Mouse (Mus musculus): ENCODE measurements around the gene Abhd14a. TPM values are rescaled to one million over a fixed set of nuclear protein-coding genes. Genes with fewer than 3 reads are reported as not detected.

Abhd14a gene
- total RNA-seq, 2 experiments from 2014 or later = 15.9 to 19.8 TPM

DNA sequence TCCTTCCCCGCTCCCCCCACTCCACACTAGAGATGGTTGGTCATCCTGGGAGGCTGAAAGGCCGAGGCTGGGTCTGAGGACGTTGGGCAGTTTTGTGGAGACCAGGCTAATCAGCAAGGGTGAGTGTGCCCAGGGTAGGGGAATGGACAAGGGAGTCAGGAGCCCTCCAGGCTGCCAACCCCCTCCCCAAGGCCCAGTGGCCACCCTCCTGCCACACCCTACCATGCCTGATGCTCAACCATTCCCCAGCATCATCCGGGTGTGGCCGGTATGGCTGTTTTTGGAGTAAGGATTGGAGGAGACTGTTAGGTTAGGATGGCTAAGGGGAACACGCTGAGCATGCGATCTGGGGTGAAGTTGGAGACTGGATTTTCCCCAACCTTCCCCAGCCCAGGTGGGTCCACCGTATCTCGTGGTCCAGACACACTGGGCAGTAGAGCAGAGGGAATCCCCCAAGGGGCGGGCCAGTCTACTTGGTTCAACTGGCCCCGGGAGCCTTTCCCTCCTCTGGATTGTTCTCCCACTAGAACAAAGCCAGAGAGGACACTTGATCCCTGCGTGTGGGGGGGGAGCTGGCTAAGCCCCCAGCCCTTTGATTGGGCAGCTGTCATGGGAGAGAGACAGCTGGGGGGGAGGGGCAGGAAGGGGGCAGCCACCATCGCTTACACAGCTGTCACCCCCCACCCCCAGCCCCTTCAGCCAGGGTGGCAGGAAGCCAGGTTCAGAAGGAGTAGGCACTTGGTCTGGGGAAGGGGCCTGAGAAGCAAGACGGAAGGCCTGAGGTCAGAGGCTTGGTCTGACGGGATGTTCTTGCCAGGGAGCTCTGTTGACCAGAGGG, 9.1 kb upstream of the Abhd14a start:
- no peak for DNase-seq
- H3K4me3 ChIP-seq = peak overlapping the region; percentile 79
- no peak for TF ChIP-seq CTCF (IDR thresholded peaks at IDR 0.05)
- peak overlapping the region; percentile 92 for H3K27ac ChIP-seq
- intact Hi-C loops (cut with DNase I) = no loop called here

DNA sequence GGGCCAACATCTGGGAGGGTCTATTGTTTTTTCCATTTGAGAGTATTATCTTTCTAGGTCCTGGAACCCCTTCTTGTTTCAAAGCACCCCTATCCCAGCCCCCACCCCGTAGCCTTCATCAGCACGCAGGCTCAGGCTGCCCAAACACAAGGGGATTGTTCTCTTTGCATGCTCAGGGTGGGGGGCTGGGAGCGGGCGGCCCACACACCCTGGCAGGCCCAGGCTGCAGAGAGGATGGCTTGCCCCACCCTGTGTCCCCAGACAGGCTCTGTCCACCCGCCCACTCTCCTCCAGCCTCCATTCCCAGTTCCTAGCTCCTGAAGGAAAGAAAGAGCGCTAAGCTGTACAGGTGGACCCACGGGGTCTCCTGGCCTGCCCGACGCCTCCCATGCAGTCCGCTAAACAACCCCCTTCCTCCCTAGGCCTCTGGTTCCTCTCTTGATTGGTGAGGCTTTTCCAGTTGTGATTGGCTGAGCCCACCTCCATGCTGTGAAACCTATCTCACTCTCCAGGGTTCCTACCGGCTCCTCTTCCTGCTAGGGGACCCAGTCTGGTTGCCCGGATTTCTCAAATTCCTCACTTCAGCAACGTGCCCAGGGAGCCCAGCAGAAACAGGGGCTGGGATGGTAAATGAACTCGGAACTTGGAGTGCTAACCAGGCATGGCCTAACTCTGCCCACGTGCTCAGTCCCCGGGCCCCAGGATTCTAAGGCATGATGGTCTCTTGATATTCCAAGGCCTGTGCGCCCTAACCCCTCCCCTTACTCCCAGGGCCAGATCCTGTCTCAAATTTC, 7.6 kb upstream of the Abhd14a start:
- intact Hi-C loops (cut with DNase I) = no loop called here
- H3K4me3 ChIP-seq = peak overlapping the region; percentile 79
- no peak for DNase-seq
- H3K27ac ChIP-seq = peak overlapping the region; percentile 92
- no peak for TF ChIP-seq CTCF (IDR thresholded peaks at IDR 0.05)

DNA sequence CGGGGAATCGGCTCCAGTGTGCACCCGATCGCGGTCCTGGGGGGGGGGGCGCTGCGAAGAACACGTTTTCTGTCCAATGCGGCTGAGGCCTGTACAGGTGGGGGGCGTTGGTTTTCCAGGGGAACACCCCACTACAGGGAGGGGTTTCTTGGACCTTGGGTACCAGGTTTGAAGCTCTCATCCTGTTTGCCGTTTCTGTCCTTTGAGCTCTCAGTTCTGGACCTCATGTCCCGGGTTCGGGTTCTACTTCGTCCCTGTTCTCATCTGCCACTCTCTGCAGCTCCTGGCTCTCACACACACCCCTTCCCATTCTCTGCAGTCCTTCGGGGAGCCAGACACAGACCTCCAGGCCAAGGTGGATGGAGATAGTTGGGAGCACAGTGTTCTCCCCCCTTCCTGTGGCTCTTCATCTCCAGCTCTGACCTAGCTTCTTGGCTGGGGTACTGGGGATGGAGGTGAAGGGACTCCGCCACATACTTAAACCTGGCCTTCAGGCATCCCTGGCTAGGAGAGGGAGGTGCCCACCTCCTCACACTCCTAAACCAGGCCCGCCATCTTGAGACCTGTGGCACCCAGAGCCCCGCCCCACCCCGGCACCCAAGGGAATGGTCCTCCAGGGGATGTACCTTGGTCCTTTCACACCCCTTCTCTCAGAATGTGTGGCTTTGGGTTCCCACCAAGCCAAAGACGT, 6.7 kb upstream of the Abhd14a start:
- H3K27ac ChIP-seq = peak overlapping the region; percentile 92
- peak overlapping the region; percentile 79 for H3K4me3 ChIP-seq
- intact Hi-C loops (cut with DNase I) = no loop called here
- DNase-seq = no peak
- no peak for TF ChIP-seq CTCF (IDR thresholded peaks at IDR 0.05)

DNA sequence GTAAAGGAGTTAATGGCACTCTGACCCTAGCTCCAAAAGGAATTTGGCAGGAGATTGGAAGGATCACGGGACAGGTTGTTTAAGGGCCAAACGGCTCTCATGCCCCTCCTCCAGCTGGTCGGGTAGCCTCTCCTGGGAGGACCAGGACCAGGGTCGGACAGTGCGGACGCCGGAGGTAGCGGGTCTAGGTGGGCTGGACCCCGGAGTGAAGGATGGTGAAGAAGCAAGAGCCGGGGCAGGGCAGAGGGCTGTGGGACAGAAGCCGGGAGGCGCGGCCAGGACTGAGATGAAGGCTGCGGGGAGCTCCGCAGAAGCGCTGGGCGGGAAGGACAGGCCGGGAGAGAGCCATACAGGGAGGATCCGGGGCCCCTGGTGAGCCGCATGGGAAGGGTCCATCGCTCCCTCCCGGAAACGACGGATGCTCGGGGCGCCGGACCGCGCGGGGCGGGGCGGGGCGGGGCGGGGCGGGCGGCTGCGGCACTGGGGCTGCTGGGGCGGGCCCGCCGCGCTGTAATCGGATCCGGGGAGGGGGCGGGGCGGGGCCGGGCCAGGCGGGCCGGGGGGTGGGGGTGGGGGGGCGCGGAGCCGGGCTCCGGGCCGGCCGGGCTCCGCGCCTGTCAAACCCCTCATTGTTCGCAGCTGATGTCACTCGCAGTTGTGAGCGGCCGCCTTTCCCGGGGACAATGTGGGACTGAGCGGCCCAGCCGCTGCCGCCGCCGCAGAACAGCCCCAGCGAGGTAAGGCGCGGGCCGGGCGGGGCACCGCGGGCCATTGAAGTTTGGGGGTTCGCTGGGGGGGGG, 6.0 kb upstream of the Abhd14a start, which contains the start of gene Pcbp4:
Gene Pcbp4, plus strand, starts transcription at position 21 of the 800 bp plus-strand sequence.
- peak; percentile 80 for DNase-seq
- H3K4me3 ChIP-seq = peak within 1 kb of the TSS; percentile 79
- intact Hi-C loops (cut with DNase I) = no loop called here
- H3K27ac ChIP-seq = peak within 1 kb of the TSS; percentile 92
- TF ChIP-seq CTCF (IDR thresholded peaks at IDR 0.05) = no peak

DNA sequence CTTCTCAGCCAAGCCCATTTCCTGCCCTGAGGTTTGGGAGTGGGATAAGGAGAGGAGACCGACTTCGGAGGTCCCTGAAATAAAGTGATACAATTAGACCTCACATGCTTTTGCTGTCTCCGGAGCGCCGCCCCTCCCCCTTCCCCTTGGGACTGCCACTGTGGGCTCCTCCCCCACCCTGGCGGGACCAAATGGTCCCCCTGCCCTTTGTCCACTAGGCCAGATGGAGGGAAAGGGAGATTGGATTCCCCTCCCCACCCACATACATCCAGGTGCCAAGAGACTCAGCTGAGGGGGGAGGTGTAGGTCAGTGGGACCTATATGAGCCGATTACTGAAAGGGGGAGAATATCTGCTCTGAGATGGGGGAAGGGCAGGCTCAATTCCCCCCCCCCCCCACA, 5.3 kb upstream of the Abhd14a start:
- H3K4me3 ChIP-seq = peak overlapping the region; percentile 79
- TF ChIP-seq CTCF (IDR thresholded peaks at IDR 0.05) = no peak
- DNase-seq = peak; percentile 57
- intact Hi-C loops (cut with DNase I) = no loop called here
- H3K27ac ChIP-seq = peak overlapping the region; percentile 92

DNA sequence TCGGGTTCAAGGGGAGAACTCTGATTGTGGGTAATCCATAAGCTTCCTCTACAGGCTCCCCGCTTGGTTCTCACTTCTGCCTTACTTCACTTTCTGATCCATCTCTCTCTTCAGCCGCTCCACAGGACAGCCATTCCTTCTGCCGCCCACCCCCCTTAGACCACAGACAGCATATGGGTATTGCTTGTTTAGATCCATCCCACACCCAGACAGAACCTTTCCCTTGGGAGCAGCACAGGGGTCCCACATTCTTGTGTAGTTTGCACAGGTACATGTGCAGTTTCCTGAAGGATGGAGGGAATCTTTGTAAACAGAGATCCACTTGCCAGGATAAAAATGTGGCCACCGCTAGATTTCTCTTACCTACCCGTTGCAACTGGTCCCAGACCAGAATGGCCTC, 4.9 kb upstream of the Abhd14a start:
- DNase-seq = no peak
- no peak for TF ChIP-seq CTCF (IDR thresholded peaks at IDR 0.05)
- Histone ChIP-seq H3K4me3 (peak overlapping the region; percentile 79; the same call in 1 of the 2 replicates), H3K27ac (peak overlapping the region; percentile 92)
- intact Hi-C loops (cut with DNase I) = no loop called here

DNA sequence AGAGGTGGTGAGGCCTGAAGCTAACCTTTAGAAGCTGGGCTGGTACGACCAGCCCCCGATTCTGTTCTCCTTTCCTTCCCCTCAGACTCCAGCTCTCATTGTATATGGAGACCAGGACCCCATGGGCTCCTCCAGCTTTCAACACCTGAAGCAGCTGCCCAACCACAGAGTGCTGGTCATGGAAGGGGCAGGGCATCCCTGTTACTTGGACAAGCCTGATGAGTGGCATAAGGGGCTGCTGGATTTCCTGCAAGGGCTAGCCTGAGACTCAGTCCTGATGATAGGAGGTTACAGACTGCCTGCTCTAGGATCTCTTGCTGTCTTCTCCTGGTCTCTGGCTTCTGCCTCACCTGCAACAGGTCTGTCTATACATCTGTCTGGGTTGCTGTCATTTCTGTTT, 4.4 kb upstream of the Abhd14a start:
- TF ChIP-seq CTCF (IDR thresholded peaks at IDR 0.05) = no peak
- DNase-seq = no peak
- no peak overlapping the region for H3K4me3 ChIP-seq
- intact Hi-C loops (cut with DNase I) = no loop called here
- H3K27ac ChIP-seq = peak overlapping the region; percentile 16; the same call in 1 of the 2 replicates

DNA sequence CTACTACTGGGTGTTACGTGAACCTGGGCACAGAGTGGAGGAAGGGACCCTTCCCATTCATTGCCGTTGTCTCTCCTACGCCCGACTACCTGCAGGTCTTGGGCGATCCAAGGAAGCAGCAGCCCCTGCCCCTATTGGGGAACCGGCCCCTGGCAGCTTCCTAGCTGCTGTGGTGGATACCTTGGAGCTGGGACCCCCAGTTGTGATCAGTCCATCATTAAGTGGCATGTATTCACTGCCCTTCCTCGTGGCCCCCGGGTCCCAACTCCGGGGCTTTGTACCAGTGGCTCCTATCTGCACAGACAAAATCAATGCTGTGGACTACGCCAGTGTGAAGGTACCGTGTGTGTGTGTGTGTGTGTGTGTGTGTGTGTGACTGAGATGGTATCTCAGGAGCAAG, 3.8 kb upstream of the Abhd14a start:
- Histone ChIP-seq H3K4me3 (peak overlapping the region; percentile 67), H3K27ac (peak overlapping the region; percentile 95)
- intact Hi-C loops (cut with DNase I) = no loop called here
- TF ChIP-seq CTCF (IDR thresholded peaks at IDR 0.05) = no peak
- no peak for DNase-seq

DNA sequence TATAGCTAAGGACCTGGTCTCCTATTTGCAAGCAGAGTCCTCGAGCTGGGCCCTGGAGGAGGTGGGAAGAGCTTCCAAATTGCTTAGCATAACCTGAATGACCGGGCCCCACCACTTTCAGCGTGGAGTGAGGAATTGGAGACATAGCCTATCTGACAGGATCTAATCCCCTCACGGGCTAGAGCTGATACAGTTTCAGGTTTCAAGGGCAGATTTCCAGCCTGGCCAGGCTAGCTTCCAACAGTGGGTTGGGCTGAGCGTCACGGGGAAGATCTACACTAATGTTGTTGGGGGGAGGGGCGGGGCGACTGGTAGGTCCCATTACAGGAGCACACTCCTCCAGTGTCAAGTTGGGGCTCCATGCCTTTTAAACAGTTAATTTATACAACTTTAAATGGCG, 3.2 kb upstream of the Abhd14a start:
- no peak for TF ChIP-seq CTCF (IDR thresholded peaks at IDR 0.05)
- peak overlapping the region; percentile 95 for H3K27ac ChIP-seq
- peak; percentile 85 for DNase-seq
- intact Hi-C loops (cut with DNase I) = no loop called here
- peak overlapping the region; percentile 67 for H3K4me3 ChIP-seq

DNA sequence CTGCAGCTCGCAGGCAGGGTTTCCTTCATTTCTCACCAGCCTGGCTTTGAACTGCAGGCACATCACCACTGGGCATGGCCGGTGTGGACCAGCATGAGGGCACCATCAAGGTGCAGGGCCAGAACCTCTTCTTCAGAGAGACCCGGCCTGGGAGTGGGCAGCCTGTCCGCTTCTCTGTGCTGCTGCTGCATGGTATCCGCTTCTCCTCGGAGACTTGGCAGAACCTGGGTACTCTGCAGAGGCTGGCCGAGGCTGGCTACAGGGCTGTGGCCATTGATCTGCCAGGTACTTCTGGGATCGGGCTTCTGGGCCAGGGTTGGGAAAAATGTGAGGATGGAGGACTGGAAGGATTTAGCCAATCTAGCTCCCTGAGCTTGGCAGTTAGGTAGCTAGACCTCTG, 2.5 kb upstream of the Abhd14a start:
- H3K27ac ChIP-seq = peak overlapping the region; percentile 95
- H3K4me3 ChIP-seq = peak overlapping the region; percentile 67
- intact Hi-C loops (cut with DNase I) = no loop called here
- no peak for DNase-seq
- no peak for TF ChIP-seq CTCF (IDR thresholded peaks at IDR 0.05)

DNA sequence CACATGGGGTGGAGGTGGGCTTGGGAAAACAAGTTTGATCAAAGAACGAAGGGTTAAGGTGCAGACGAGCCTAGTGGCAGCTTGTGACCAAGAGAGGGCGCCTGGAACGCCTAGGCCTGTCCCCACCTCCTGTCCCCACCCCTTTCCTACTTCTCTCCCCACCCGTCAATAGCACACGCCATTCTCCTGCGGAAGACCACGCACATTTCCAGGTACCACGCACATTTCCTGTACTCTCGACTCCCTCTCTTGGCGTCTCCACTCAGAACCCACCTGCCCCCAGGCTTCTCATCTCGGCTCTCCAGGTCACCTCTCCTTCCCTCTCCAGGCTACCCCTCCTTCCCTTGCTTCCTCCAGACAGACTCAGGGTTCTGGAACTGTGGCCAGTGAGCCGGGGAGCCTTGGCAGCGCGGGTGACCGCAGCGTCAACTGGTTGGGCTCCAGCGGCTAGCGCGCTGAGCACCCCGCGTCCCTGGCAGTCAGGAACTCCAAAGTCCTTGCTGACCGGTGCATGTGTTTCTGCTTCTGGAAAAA, 1.1 kb upstream of the Abhd14a start:
- Histone ChIP-seq H3K4me3 (peak overlapping the region; percentile 67), H3K27ac (peak overlapping the region; percentile 95)
- DNase-seq = peak; percentile 93
- peak; percentile 91; the same call in 1 of the 2 replicates for TF ChIP-seq CTCF (IDR thresholded peaks at IDR 0.05)
- intact Hi-C loops (cut with DNase I) = loop anchor here (1.0 kb wide), 1 partner anchor 27 kb away; the partner anchor contains the start of gene Rrp9
